Mouse (Mus musculus): Measurements from ENCODE around the gene Adssl1.

Gene Adssl1

GRCm38 (mm10) chr12:112593951-112594915 is 25.6 kb upstream of the Adssl1 start:
- no peak for DNase-seq

DNA sequence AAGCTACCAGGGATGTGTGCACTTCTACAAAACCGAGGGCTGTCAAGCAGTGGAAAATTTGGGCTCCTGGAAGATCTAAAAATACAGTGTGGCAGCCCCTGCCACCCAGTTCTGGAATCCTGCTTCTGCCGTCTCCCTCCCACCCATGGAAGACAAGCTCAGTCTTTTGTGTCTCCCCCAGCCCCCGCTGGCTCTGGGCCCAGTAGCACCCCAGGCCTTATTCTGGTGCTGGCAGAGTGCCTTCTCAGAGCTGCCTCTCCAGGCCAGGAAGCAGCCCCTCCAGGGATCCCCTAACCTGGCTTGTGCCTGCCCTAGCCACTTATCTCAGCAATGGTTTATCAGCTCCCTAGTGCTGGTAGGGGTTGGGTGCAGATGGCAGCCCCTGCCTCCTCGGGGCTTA is 24.9 kb upstream of the Adssl1 start:
- DNase-seq: no peak

GRCm38 (mm10) chr12:112595626-112596025 is 24.2 kb upstream of the Adssl1 start:
- DNase-seq: no peak

DNA sequence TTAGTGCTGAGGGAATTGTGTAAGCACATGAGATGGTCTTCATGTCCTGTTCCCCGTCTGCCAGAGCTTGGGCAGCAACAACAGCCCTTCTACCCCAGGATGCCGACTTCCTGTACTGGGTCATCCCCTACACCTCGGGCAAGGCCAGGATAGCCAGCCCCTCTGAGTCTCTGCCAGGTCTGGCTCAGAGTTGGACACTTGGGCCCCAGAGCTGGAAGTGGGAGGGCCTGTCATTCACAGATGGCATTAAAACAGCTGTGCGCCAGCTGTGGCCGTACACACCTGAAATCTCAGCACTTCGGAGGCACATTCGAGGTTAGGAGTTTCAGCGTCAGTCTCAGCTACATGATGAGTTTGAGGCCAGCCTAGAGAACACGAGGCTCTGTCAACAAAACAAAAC is 23.4 kb upstream of the Adssl1 start:
- DNase-seq: no peak

DNA sequence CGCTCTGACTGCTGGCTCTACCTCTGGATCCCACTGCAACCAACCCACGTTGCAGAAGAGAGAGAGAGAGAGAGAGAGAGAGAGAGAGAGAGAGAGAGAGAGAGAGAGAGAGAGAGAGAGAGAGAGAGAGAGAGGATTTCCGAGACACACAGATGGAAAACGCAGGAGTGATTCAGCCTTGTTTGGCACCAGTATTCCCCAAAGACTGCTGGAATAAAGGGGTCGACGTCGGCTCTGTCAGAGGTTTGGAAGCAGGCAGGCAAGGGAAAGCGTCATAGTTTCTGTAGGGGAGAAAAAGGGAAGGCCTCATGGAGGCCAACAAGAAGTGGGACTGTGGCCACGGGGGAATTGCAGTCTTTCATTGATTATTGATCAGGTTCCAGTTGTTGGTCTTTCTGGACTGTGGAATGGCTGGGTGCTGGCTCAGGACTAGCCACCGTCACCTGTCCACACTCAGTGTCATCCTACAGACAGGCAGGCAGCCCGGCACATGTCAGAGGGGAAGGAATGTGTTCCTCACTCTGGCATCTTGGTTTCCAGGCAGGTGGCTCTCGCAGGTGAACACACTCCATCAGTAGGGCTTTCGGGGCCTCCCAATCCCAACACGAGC is 22.8 kb upstream of the Adssl1 start:
- DNase-seq: no peak

DNA sequence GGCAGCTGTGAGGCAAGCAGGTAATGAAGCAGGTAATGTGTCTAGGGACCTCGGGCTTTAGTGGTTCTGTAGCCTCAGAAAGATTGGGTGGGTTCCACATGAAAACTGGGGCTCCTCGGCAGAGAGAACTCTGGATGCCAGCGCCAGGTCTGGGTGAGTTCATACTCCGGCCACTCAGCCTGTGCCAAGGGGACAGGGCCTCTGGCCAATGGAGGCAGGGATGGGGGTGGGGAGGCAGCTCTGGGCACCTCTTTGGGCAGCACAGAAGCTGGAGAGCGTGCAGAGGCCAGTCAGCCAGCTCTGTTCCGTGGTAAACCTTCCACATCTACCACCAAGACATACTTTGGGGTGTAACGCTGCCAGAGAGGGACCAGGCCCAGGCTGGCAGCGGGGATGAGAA is 22.2 kb upstream of the Adssl1 start:
- no peak for DNase-seq

DNA sequence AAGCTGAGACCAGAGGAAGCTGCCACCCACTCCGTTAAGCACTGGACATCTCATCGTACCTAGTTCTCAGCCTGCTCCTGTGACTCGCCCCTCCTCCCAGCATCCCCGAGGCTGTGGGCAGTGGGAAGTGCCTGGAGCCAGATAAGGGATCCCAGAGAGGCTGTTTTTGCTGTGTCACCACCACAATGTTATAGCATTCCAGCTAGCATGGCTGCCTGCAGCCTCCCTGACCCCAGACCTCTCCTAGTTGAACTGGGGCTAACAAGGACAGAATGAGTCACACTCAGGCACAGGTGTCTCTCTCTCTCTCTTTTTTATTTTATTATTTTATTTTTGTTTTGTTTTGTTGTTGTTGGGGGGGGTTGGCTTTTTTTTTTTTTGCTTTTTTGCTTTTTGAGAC is 20.6 kb upstream of the Adssl1 start:
- no peak for DNase-seq

- DNase-seq: no peak
Observed at GRCm38 (mm10) chr12:112599942-112600611, 19.8 kb upstream of the Adssl1 start.

- DNase-seq: no peak
Observed at GRCm38 (mm10) chr12:112604022-112604421, 15.8 kb upstream of the Adssl1 start.

DNA sequence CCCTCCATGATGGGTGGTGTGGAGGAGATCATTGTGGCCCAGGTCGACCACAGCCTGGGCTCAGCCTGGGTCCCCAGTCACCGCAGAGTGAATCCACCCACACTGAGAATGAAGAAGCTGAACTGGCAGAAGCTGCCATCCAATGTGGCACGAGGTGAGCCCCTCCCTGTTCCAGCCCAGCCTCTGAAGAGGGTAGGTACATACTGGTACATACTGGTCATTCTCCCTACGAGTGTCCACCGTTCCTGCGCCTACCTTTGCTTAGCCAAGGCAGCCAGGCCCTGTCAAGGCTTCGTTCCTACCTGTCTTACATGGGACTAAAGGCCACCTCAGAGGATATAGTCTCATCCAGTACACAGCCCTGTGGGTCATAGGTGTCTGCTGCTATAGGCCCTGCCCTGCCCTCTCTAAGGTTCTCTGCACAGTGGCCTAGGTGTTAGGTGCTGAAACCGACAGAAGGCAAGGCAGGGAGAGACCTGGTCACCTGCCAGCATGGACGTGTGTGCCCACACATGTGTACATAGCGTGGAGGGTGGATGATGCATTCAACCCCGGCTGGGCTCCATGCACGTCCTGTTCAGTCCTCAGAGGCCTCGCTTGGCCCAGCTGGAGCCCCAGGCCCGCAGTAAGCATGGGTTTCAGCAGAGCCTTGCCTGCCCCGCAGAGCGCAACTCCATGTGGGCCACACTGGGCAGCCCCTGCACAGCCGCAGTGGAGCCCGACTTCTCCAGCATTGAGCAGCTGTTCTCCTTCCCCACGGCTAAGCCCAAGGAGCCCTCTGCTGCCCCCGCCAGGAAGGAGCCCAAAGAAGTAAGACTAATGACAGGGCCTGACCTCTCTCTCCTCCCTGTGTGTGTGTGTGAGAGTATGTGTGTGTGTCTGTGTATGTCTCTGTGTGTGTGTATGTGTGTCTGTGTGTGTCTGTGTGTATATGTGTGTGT is 14.9 kb upstream of the Adssl1 start:
- no peak for DNase-seq

DNA sequence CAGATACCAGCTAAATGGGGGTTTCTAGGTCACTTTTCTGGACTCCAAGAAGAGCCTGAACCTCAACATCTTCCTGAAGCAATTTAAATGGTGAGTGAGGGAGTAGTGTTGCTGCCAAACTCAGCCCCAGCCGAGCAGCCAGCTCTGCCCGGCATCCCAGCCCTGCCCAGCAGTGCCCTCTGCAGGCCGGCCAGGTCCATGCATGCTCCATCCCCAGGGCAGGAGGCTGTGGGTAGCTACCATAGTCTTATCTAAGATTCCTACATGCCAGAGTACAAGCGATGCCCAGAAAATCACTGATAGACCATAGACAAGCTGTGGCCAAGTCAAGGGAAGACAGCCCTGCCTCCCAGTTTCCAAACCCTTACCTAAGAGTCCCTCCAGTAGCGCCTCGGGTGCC is 14.1 kb upstream of the Adssl1 start:
- peak; percentile 72 for DNase-seq

DNA sequence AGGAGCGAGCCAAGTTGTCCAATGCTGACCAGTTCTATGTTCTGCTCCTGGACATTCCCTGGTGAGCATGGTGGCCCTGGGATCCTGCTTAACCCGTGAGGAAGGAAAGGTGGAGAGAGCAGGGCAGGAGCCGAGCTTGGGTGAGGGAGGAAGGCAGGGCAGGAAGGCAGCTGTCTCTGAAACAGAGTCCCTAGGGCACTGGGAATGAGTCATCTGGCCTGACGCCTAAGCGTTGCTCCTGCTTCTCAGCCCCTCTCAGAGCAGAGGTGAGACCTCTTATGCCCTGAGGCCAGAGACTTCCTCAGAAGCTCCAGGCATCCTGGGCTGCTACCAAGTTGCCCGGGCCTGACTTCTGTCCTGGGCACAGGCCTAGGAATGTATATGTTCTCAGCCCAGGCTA is 12.8 kb upstream of the Adssl1 start:
- no peak for DNase-seq

- DNase-seq: no peak
Observed at GRCm38 (mm10) chr12:112609031-112609430, 10.8 kb upstream of the Adssl1 start.

DNA sequence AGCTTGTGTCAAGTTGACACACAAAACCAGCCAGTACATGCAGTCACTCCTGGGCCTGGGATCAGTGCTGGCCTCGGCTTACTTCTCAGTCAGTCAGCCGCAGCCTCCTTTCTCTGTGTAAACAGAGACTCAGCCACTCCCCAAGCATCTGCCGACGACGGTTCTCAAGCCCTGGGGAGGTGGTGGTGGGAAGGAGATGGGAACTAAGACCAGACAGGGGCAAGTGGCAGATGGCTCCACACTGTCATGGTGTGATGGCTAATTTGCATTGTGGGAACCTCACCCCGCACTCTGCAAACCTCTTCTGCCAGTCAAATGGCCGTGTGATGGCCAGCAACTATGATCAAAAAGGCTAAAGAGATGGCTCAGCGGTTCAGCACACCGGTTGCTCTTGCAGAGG is 3.2 kb upstream of the Adssl1 start:
- no peak for DNase-seq

GRCm38 (mm10) chr12:112617184-112617583 is 2.7 kb upstream of the Adssl1 start:
- DNase-seq: no peak

DNA sequence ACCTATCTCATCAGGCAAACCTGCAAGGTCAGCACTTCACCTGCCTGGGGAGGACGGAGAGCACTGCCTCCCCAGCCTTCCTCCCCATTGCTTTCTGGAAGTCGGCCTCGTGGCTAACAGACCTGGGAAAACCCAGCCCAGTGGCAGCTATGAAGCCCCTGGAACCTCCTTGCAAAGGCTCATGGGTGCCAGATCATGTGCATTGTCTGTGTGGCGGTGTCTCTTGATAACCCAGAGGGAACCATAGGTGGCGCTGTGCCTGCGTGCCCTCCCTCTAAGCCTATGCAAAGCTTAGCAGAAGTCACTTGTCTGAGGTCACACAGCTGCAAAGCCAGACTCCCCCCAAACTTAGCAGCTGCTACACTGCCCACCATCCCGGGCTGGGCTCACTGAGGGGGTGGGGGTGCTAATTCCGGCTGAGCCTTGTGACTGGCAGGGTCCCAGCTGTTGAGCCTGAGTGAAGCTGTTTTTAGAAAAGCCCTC is 1.9 kb upstream of the Adssl1 start:
- peak; percentile 49 for DNase-seq

DNA sequence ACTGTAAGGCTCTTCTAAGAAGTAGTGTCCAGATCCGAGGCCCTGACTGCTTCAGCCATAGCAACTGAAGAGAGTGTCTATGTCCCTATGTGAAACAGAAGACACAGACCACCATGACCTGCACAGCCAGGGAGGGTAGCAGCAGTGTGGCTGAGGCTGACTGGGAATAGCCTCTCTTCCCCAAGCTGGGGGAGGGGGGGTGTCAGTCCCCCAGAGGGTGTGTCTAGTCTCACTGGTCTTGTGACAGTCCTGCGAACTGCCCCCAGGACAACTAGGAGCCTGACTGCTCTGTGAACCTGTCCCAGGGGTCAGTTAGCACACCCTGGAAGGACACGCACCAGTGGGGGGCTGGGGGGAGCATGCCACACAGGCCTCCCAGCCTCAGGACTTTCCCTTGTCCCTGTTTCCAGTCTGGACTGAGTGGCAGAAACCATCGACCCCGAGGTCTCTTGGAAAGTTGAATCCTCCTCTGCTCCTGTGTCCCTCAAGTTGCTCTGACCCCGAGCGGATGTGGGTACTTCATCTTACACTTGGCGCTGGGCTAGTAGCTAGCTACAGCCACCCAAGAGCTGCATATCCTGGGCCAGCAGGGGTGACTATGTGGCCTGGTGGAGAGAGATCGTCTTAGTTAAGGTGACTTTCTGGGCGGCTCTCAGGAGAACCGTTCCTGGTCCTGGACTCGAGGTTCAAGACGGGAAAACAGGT is 712 bp upstream of the Adssl1 start:
- DNase-seq: no peak

- DNase-seq: no peak
Observed at GRCm38 (mm10) chr12:112620354-112621061, 663 bp downstream of the Adssl1 start.

GRCm38 (mm10) chr12:112621900-112622299 is 2.1 kb downstream of the Adssl1 start:
- DNase-seq: no peak

- peak; percentile 53 for DNase-seq
Observed at GRCm38 (mm10) chr12:112623742-112624141, 3.9 kb downstream of the Adssl1 start.

- no peak for DNase-seq
Observed at GRCm38 (mm10) chr12:112625700-112626099, 5.9 kb downstream of the Adssl1 start.

Data from cerebellum, adult 9-11 months (tissue).